Mouse (Mus musculus) C3H10T1/2 (cell line): ENCODE measurements around the gene Gm20795. TPM values are rescaled to one million over a fixed set of nuclear protein-coding genes. Genes with fewer than 3 reads are reported as not detected.

ENCODE experiments used
- polyA plus RNA-seq, 2 experiments: library from polyadenylated mRNA; unstranded; fragments of >200 nt; fragmentation: generic; extraction: Trizol; gene quantifications; one replicate each; pipeline ENCODE4 v1.2.1; 2012; ENCODE audit warnings: missing spikeins in 2 of 2

Gm20795 gene
- polyA plus RNA-seq = not detected

GRCm38 (mm10) chrY:40804614-40805013 is at the start of gene Gm20795:
TSS of gene Gm20795 (plus strand) at chrY:40804914.

DNA sequence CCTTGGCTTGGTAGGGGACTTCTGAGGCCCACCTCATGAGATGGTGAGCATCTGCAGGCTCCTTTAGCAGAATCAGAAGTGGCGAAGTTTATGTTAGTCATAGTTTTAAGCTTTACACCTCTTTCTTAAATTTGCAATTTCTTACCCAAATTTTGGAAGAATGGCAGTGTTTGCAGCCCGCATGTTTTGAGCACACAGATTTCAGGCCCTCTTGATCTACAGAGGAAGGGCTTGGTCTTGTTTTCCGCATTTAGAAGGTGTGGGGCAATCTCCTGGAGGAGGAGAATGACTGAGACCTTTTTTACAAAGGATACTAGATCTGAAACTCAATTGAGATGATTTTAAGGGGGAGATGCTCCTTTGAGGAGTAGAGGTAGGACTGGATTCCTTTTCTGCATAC is 29.0 kb upstream of the Gm20795 start, which contains the start of gene Gm21797:
Gene Gm21797, minus strand, starts transcription at position 101 of the 400 bp plus-strand sequence.

Other genes starting within 250 kb of the Gm20795 start
- not detected for gene Gm21852, start 152.9 kb upstream of the Gm20795 start, polyA plus RNA-seq
- not detected for gene Gm21797, start 29.1 kb upstream of the Gm20795 start, polyA plus RNA-seq